ENCODE assay signal across 13 mouse cellular contexts in genomic region chr9:116903304-116903993, GRCm38 (mm10).
DNase-seq lines count a peak whose midpoint lies in the region; ATAC-seq and TF ChIP-seq lines count a peak whose summit lies in the region.
"Had no signal": no experiment of that assay in that cellular context is flagged by ENCODE, and none has a peak within 500 bp of the region (broad histone marks: within the 10 kb centered on the region; RNA-seq: fewer than 3 reads in every experiment).

No protein-coding gene starts in this region.

- no peak for TF ChIP-seq EP300 in heart, adult 2 months (IDR thresholded peaks at IDR 0.05; ENCODE audit: insufficient read depth, low read depth, low read length)

- no peak overlapping the region for H3K9ac ChIP-seq in hindbrain, postnatal 0 days (replicated peaks; ENCODE audit: low read length)
- H3K9ac ChIP-seq in hindbrain, embryonic 12.5 days = no peak overlapping the region
- no peak overlapping the region for H3K9ac ChIP-seq in neural tube, embryonic 15.5 days (replicated peaks)
- H3K9ac ChIP-seq in intestine, embryonic 16.5 days (ENCODE audit: low read depth, low read length) = no peak overlapping the region
- H3K9ac ChIP-seq in heart, adult 2 months (ENCODE audit: low read depth, low read length) = no peak overlapping the region
- no peak overlapping the region for H3K9ac ChIP-seq in forebrain, postnatal 0 days
- H3K9ac ChIP-seq: hindbrain, embryonic 14.5 days had no signal

- no peaks in the 10 kb centered on the region for H3K27me3 ChIP-seq in hindbrain, postnatal 0 days (ENCODE audit: insufficient read depth, low read length)
- H3K27me3 ChIP-seq in hindbrain, embryonic 12.5 days = 0 out of 2 replicates have a peak, but pooled peaks cover 3% of the 10 kb centered on the region
- no peaks in the 10 kb centered on the region for H3K27me3 ChIP-seq in neural tube, embryonic 15.5 days (replicated peaks)
- no peaks in the 10 kb centered on the region for H3K27me3 ChIP-seq in intestine, embryonic 16.5 days (replicated peaks; ENCODE audit: control insufficient read depth, insufficient read depth, low read length)
- no peaks in the 10 kb centered on the region for H3K27me3 ChIP-seq in heart, adult 2 months (ENCODE audit: control insufficient read depth, insufficient read depth, low read length)
- no peaks in the 10 kb centered on the region for H3K27me3 ChIP-seq in forebrain, postnatal 0 days (ENCODE audit: insufficient read depth, low read length)

- 0 out of 2 replicates have a peak, but pooled peaks have one; percentile 53 for ATAC-seq in hindbrain, postnatal 0 days
- ATAC-seq in hindbrain, embryonic 12.5 days (ENCODE audit: low FRiP score) = no peak
- no peak for ATAC-seq in neural tube, embryonic 15.5 days (ENCODE audit: low FRiP score)
- ATAC-seq in intestine, embryonic 16.5 days = peak; percentile 46
- ATAC-seq in forebrain, postnatal 0 days = no peak
- ATAC-seq: forebrain, embryonic 14.5 days had no signal

- no peak overlapping the region for H3K4me2 ChIP-seq in hindbrain, postnatal 0 days (ENCODE audit: low read depth, low read length)
- H3K4me2 ChIP-seq in hindbrain, embryonic 12.5 days (replicated peaks) = no peak overlapping the region
- no peak overlapping the region for H3K4me2 ChIP-seq in neural tube, embryonic 15.5 days
- H3K4me2 ChIP-seq in intestine, embryonic 16.5 days (ENCODE audit: low read depth, low read length) = no peak overlapping the region
- H3K4me2 ChIP-seq in forebrain, postnatal 0 days (ENCODE audit: low read depth) = no peak overlapping the region
- H3K4me2 ChIP-seq: hindbrain, embryonic 14.5 days had no signal

- H3K9me3 ChIP-seq in hindbrain, postnatal 0 days (ENCODE audit: low read length) = no peaks in the 10 kb centered on the region
- no peaks in the 10 kb centered on the region for H3K9me3 ChIP-seq in hindbrain, embryonic 12.5 days (replicated peaks)
- H3K9me3 ChIP-seq in neural tube, embryonic 15.5 days (replicated peaks) = no peaks in the 10 kb centered on the region
- H3K9me3 ChIP-seq in intestine, embryonic 16.5 days (ENCODE audit: control insufficient read depth, low read length) = no peaks in the 10 kb centered on the region
- H3K9me3 ChIP-seq in forebrain, postnatal 0 days (ENCODE audit: low read length) = no peaks in the 10 kb centered on the region

- TF ChIP-seq CTCF in hindbrain, postnatal 0 days (IDR thresholded peaks at IDR 0.05; ENCODE audit: low read depth) = no peak
- no peak for TF ChIP-seq CTCF in heart, adult 2 months (IDR thresholded peaks at IDR 0.05)
- TF ChIP-seq CTCF in forebrain, postnatal 0 days (IDR thresholded peaks at IDR 0.05; ENCODE audit: low read depth) = no peak

- H3K36me3 ChIP-seq in hindbrain, postnatal 0 days (ENCODE audit: insufficient read depth, low read length) = no peaks in the 10 kb centered on the region
- H3K36me3 ChIP-seq in hindbrain, embryonic 12.5 days = no peaks in the 10 kb centered on the region
- no peaks in the 10 kb centered on the region for H3K36me3 ChIP-seq in neural tube, embryonic 15.5 days
- no peaks in the 10 kb centered on the region for H3K36me3 ChIP-seq in intestine, embryonic 16.5 days (ENCODE audit: control insufficient read depth, insufficient read depth, low read length)
- no peaks in the 10 kb centered on the region for H3K36me3 ChIP-seq in heart, adult 2 months (ENCODE audit: control insufficient read depth, insufficient read depth, low read length)
- H3K36me3 ChIP-seq in forebrain, postnatal 0 days (ENCODE audit: insufficient read depth) = no peaks in the 10 kb centered on the region

- no peaks in the 10 kb centered on the region for H3K4me1 ChIP-seq in hindbrain, postnatal 0 days (ENCODE audit: insufficient read depth, low read length)
- 0 out of 2 replicates have a peak, but pooled peaks cover 10% of the 10 kb centered on the region for H3K4me1 ChIP-seq in hindbrain, embryonic 12.5 days
- 0 out of 2 replicates have a peak, but pooled peaks cover 5% of the 10 kb centered on the region for H3K4me1 ChIP-seq in neural tube, embryonic 15.5 days
- H3K4me1 ChIP-seq in intestine, embryonic 16.5 days (ENCODE audit: control insufficient read depth, insufficient read depth, low read length) = no peaks in the 10 kb centered on the region
- no peaks in the 10 kb centered on the region for H3K4me1 ChIP-seq in heart, adult 2 months (ENCODE audit: control insufficient read depth, insufficient read depth, low read length)
- H3K4me1 ChIP-seq in forebrain, postnatal 0 days (ENCODE audit: insufficient read depth) = no peaks in the 10 kb centered on the region; the same call in 1 of the 2 replicates

- no peak overlapping the region for H3K27ac ChIP-seq in hindbrain, postnatal 0 days
- no peak overlapping the region for H3K27ac ChIP-seq in hindbrain, embryonic 12.5 days
- H3K27ac ChIP-seq in neural tube, embryonic 15.5 days (replicated peaks) = no peak overlapping the region
- H3K27ac ChIP-seq in intestine, embryonic 16.5 days (ENCODE audit: low read length) = no peak overlapping the region
- H3K27ac ChIP-seq in heart, adult 2 months = no peak overlapping the region
- H3K27ac ChIP-seq in forebrain, postnatal 0 days (ENCODE audit: low read depth, low read length) = no peak overlapping the region
- H3K27ac ChIP-seq: hindbrain, embryonic 14.5 days had no signal

- WGBS in hindbrain, postnatal 0 days = 51% methylated on average over 11 of the region's 11 CpGs
- WGBS in hindbrain, embryonic 12.5 days = 60% methylated on average over 11 of the region's 11 CpGs
- 65% methylated on average over 11 of the region's 11 CpGs for WGBS in neural tube, embryonic 15.5 days
- WGBS in intestine, embryonic 16.5 days = 55% methylated on average over 11 of the region's 11 CpGs
- WGBS in heart, adult 2 months = 78% methylated on average over 11 of the region's 11 CpGs
- 53% methylated on average over 11 of the region's 11 CpGs for WGBS in forebrain, postnatal 0 days

- intact Hi-C loops in gastrocnemius, postnatal 14 days (cut with DNase I; ENCODE audit: low total_unique reads) = no loop called here
- intact Hi-C loops in heart, adult 2 months (cut with DNase I) = no loop called here

- peak; percentile 27 for DNase-seq in hindbrain, postnatal 0 days (ENCODE audit: low spot score)
- peak; percentile 40 for DNase-seq in neural tube, embryonic 10.5 days (ENCODE audit: extremely low spot score, low spot score)
- no peak for DNase-seq in gastrocnemius, postnatal 14 days
- DNase-seq in heart, adult 2 months = no peak
- DNase-seq in forebrain, postnatal 0 days = no peak
- DNase-seq: cerebellum, adult 8-10 months; layer of hippocampus, postnatal 36 days; retina, postnatal 1 day had no signal

- H3K4me3 ChIP-seq in hindbrain, postnatal 0 days (ENCODE audit: low read length) = no peak overlapping the region
- no peak overlapping the region for H3K4me3 ChIP-seq in hindbrain, embryonic 12.5 days
- H3K4me3 ChIP-seq in neural tube, embryonic 15.5 days (replicated peaks) = no peak overlapping the region
- no peak overlapping the region for H3K4me3 ChIP-seq in intestine, embryonic 16.5 days (ENCODE audit: low read length)
- no peak overlapping the region for H3K4me3 ChIP-seq in heart, adult 2 months
- H3K4me3 ChIP-seq in forebrain, postnatal 0 days (ENCODE audit: low read depth, low read length) = no peak overlapping the region

- TF ChIP-seq POLR2A in heart, adult 2 months (IDR thresholded peaks at IDR 0.05; ENCODE audit: insufficient read depth, low read depth, low read length) = no peak

- H3K79me2 ChIP-seq in heart, adult 2 months (replicated peaks; ENCODE audit: control insufficient read depth, insufficient read depth, low read length) = no peaks in the 10 kb centered on the region

Comparison
In these comparisons a context has a peak if more than half of its experiments do, and no peak if none do; other contexts are left out.
1. ATAC-seq: peak in hindbrain, postnatal 0 days (single experiment) and intestine, embryonic 16.5 days (single experiment); none in hindbrain, embryonic 12.5 days (single experiment), neural tube, embryonic 15.5 days (single experiment) and forebrain, postnatal 0 days (single experiment).
2. DNase-seq: peak in hindbrain, postnatal 0 days (single experiment) and neural tube, embryonic 10.5 days (single experiment); none in gastrocnemius, postnatal 14 days (single experiment), heart, adult 2 months (0 of 2) and forebrain, postnatal 0 days (single experiment).